Mouse (Mus musculus) cortical plate, adult 2 months (tissue): Measurements from ENCODE around the gene Gjb3.

Experiments used
- CTCF ChIP-seq: fragments of 200-500 bp; IDR thresholded peaks from 2 replicates; pipeline ENCODE4 v1.5.1; 2011; ENCODE audit warnings: mild to moderate bottlenecking, control low read depth, low read length; ENCODE audit not compliant: insufficient read depth; ENCODE audit errors: extremely low read depth
- POLR2A ChIP-seq: fragments of 200-500 bp; IDR thresholded peaks from 2 replicates; pipeline ENCODE4 v1.6.1; 2011; ENCODE audit warnings: mild to moderate bottlenecking, low read length, control low read depth; ENCODE audit not compliant: insufficient read depth; ENCODE audit errors: extremely low read depth

GRCm38 (mm10) chr4:127373491-127373890, 42.8 kb upstream of the Gjb3 start:
- TF ChIP-seq POLR2A, result no peak
- no peak for TF ChIP-seq CTCF
